Mouse (Mus musculus) embryonic facial prominence, embryonic 12.5 days (tissue): ENCODE measurements around the gene Mllt10. TPM values are rescaled to one million over a fixed set of nuclear protein-coding genes. Genes with fewer than 3 reads are reported as not detected.
A peak's percentile ranks its signal among the peaks of the same experiment; 100 is the strongest.

Experiments used
- ATAC-seq: fragments of 200-750 bp; cut with Nextera tagmentation; 2 replicates; pipeline ENCODE4 v1.8.0; 2017; ENCODE audit not compliant: insufficient number of reproducible peaks, insufficient read depth, low FRiP score, low TSS enrichment
- H3K27ac ChIP-seq: fragments of 300-500 bp; sonication (generic); 2 replicates; pipeline ENCODE4 v1.5.1; 2016; ENCODE audit warnings: mild to moderate bottlenecking
- H3K27me3 ChIP-seq: fragments of 300-500 bp; sonication (generic); 2 replicates; pipeline ENCODE4 v1.6.1; 2016; ENCODE audit warnings: mild to moderate bottlenecking, moderate library complexity
- H3K36me3 ChIP-seq: fragments of 300-500 bp; sonication (generic); 2 replicates; pipeline ENCODE4 v1.6.1; 2016; ENCODE audit warnings: mild to moderate bottlenecking
- H3K4me1 ChIP-seq: fragments of 300-500 bp; sonication (generic); 2 replicates; pipeline ENCODE4 v1.6.1; 2016
- H3K4me2 ChIP-seq: fragments of 300-500 bp; sonication (generic); replicated peaks from 2 replicates; pipeline ENCODE4 v1.6.1; 2016; ENCODE audit warnings: mild to moderate bottlenecking, moderate library complexity
- H3K4me3 ChIP-seq: fragments of 300-500 bp; sonication (generic); 2 replicates; pipeline ENCODE4 v1.5.1; 2016; ENCODE audit warnings: mild to moderate bottlenecking
- H3K9ac ChIP-seq: fragments of 300-500 bp; sonication (generic); 2 replicates; pipeline ENCODE4 v1.6.1; 2016; ENCODE audit warnings: mild to moderate bottlenecking, moderate library complexity
- H3K9me3 ChIP-seq: fragments of 300-500 bp; sonication (generic); 2 replicates; pipeline ENCODE4 v1.6.1; 2016; ENCODE audit warnings: mild to moderate bottlenecking, moderate library complexity
- WGBS: fragments of 180-500 bp; shearing (Covaris S2); methylation state at CpG from one replicate; pipeline ENCODE4 v1.1.7; 2016; 5-methylcytosine and 5-hydroxymethylcytosine counted together
- polyA plus RNA-seq: library from polyadenylated mRNA; unstranded; fragments of >200 nt; fragmentation: Nextera tagmentation; extraction: Ambion mirVana; gene quantifications from 2 replicates; pipeline ENCODE4 v1.2.1, GENCODE M21; 2016

The Mllt10 gene
- polyA plus RNA-seq, 1 experiment from 2014 or later = 69.9 TPM

DNA sequence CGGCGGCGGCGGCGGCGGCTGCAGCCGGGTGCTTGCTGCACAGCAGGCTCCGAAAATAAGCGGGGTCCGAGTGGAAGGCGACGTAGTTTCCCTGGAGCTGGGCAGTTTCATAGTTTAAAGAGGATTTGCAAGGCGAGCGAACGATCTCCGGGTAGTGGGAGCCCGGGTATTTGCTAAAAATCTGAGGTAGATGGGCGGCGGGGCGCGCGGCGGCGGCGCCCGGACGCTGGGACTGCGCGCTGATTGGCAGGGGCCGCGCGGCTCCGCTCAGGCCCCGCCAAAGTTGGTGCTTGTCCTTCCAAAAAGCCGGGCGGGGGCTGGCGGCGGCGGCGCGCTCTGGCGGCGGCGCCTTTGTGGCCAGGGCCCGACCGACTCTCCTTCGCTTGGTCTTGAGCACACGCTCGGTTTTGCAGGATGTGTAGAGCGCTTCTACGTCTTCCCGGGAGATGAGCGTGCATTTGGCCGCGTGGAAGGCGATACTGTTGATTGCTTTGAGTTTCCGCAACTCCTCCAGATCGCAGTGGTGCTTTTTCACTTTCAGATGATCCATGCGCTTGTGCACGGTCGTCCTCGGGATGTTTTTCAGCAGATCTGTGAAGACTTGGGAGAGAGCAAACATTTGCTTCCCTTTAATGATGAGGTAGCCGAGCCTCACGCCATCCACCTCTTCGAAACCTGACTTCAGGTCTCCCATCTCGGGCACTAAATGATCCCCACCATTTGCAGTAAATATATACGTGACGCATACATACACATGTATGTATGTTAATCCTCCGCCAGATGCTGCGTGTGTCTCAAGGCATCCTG is 7.2 kb upstream of the Mllt10 start:
- Histone ChIP-seq H3K4me2 (peak overlapping the region; percentile 79), H3K27me3 (no peaks in the 10 kb centered on the region), H3K27ac (peak overlapping the region; percentile 100), H3K4me3 (peak overlapping the region; percentile 91), H3K9me3 (no peaks in the 10 kb centered on the region), H3K4me1 (peaks cover 25% of the 10 kb centered on the region), H3K36me3 (no peaks in the 10 kb centered on the region), H3K9ac (peak overlapping the region; percentile 100)
- ATAC-seq = peak; percentile 66
- WGBS = under 1% methylated on average over 70 of the region's 70 CpGs

GRCm38 (mm10) chr2:18048453-18049075 is 6.5 kb upstream of the Mllt10 start, which contains the start of gene Skida1:
Skida1 (minus strand) TSS chr2:18049051.
- WGBS = under 1% methylated on average over 17 of the region's 17 CpGs
- H3K4me3 ChIP-seq = peak within 1 kb of the TSS; percentile 91
- no peaks in the 10 kb centered on the region for H3K9me3 ChIP-seq
- H3K36me3 ChIP-seq = no peaks in the 10 kb centered on the region
- peak within 1 kb of the TSS; percentile 100 for H3K27ac ChIP-seq
- peak within 1 kb of the TSS; percentile 100 for H3K9ac ChIP-seq
- H3K27me3 ChIP-seq = no peaks in the 10 kb centered on the region
- H3K4me1 ChIP-seq = peaks cover 21% of the 10 kb centered on the region
- ATAC-seq = no peak
- H3K4me2 ChIP-seq = peak within 1 kb of the TSS; percentile 79

- peak overlapping the region; percentile 91 for H3K4me3 ChIP-seq
- H3K9me3 ChIP-seq = no peaks in the 10 kb centered on the region
- H3K4me2 ChIP-seq = peak overlapping the region; percentile 79
- no peaks in the 10 kb centered on the region for H3K36me3 ChIP-seq
- H3K27ac ChIP-seq = peak overlapping the region; percentile 100
- ATAC-seq = peak; percentile 37; the same call in 1 of the 2 replicates
- 2% methylated on average over 11 of the region's 11 CpGs for WGBS
- H3K27me3 ChIP-seq = no peaks in the 10 kb centered on the region
- peak overlapping the region; percentile 100 for H3K9ac ChIP-seq
- peaks cover 29% of the 10 kb centered on the region for H3K4me1 ChIP-seq
Measured at GRCm38 (mm10) chr2:18049279-18049821, 5.7 kb upstream of the Mllt10 start.

GRCm38 (mm10) chr2:18050018-18050417 is 5.0 kb upstream of the Mllt10 start:
- Histone ChIP-seq H3K4me2 (peak overlapping the region; percentile 79), H3K27ac (peak overlapping the region; percentile 100), H3K4me1 (peaks cover 33% of the 10 kb centered on the region), H3K36me3 (no peaks in the 10 kb centered on the region), H3K9me3 (no peaks in the 10 kb centered on the region), H3K9ac (peak overlapping the region; percentile 100), H3K27me3 (no peaks in the 10 kb centered on the region), H3K4me3 (peak overlapping the region; percentile 91)
- no peak for ATAC-seq
- WGBS = 3% methylated on average over 2 of the region's 2 CpGs

- no peaks in the 10 kb centered on the region for H3K27me3 ChIP-seq
- H3K9me3 ChIP-seq = no peaks in the 10 kb centered on the region
- no peaks in the 10 kb centered on the region for H3K36me3 ChIP-seq
- H3K27ac ChIP-seq = peak overlapping the region; percentile 100
- WGBS = 3% methylated on average over 10 of the region's 10 CpGs
- peaks cover 33% of the 10 kb centered on the region for H3K4me1 ChIP-seq
- H3K4me3 ChIP-seq = peak overlapping the region; percentile 15
- H3K4me2 ChIP-seq = peak overlapping the region; percentile 79
- H3K9ac ChIP-seq = peak overlapping the region; percentile 100
- ATAC-seq = no peak
Measured at GRCm38 (mm10) chr2:18050541-18050985, 4.5 kb upstream of the Mllt10 start.

- peaks cover 33% of the 10 kb centered on the region for H3K4me1 ChIP-seq
- peak overlapping the region; percentile 100 for H3K27ac ChIP-seq
- no peaks in the 10 kb centered on the region for H3K9me3 ChIP-seq
- H3K9ac ChIP-seq = peak overlapping the region; percentile 37; the same call in 1 of the 2 replicates
- H3K4me3 ChIP-seq = 0 out of 2 replicates have a peak overlapping the region, but pooled peaks have one; percentile 5
- no peaks in the 10 kb centered on the region for H3K36me3 ChIP-seq
- H3K4me2 ChIP-seq = peak overlapping the region; percentile 79
- no peak for ATAC-seq
- H3K27me3 ChIP-seq = no peaks in the 10 kb centered on the region
- 10% methylated on average over 11 of the region's 11 CpGs for WGBS
Measured at GRCm38 (mm10) chr2:18051026-18051830, 3.8 kb upstream of the Mllt10 start.

GRCm38 (mm10) chr2:18051831-18052170 is 3.2 kb upstream of the Mllt10 start:
- Histone ChIP-seq H3K36me3 (no peaks in the 10 kb centered on the region), H3K27ac (0 out of 2 replicates have a peak overlapping the region, but pooled peaks have one; percentile 100), H3K4me2 (peak overlapping the region; percentile 79), H3K9ac (peak overlapping the region; percentile 37; the same call in 1 of the 2 replicates), H3K27me3 (no peaks in the 10 kb centered on the region), H3K9me3 (no peaks in the 10 kb centered on the region), H3K4me3 (0 out of 2 replicates have a peak overlapping the region, but pooled peaks have one; percentile 5), H3K4me1 (peaks cover 33% of the 10 kb centered on the region)
- WGBS = 34% methylated on average over 3 of the region's 3 CpGs
- ATAC-seq = no peak

GRCm38 (mm10) chr2:18052581-18052980 is 2.5 kb upstream of the Mllt10 start:
- Histone ChIP-seq H3K4me3 (no peak overlapping the region), H3K4me1 (peaks cover 33% of the 10 kb centered on the region), H3K9me3 (no peaks in the 10 kb centered on the region), H3K27me3 (no peaks in the 10 kb centered on the region), H3K4me2 (no peak overlapping the region), H3K27ac (no peak overlapping the region), H3K9ac (no peak overlapping the region), H3K36me3 (no peaks in the 10 kb centered on the region)
- 33% methylated on average over 3 of the region's 3 CpGs for WGBS
- ATAC-seq = no peak

GRCm38 (mm10) chr2:18053243-18053950 is 1.6 kb upstream of the Mllt10 start:
- WGBS = 13% methylated on average over 1 of the region's 1 CpGs
- ATAC-seq = no peak
- no peak overlapping the region for H3K9ac ChIP-seq
- H3K27ac ChIP-seq = 0 out of 2 replicates have a peak overlapping the region, but pooled peaks have one; percentile 100
- no peaks in the 10 kb centered on the region for H3K9me3 ChIP-seq
- no peak overlapping the region for H3K4me3 ChIP-seq
- H3K4me1 ChIP-seq = peaks cover 33% of the 10 kb centered on the region
- no peak overlapping the region; the same call in 1 of the 2 replicates for H3K4me2 ChIP-seq
- no peaks in the 10 kb centered on the region for H3K27me3 ChIP-seq
- H3K36me3 ChIP-seq = no peaks in the 10 kb centered on the region

GRCm38 (mm10) chr2:18053951-18054530 is 996 bp upstream of the Mllt10 start:
- H3K9ac ChIP-seq = no peak overlapping the region; the same call in 1 of the 2 replicates
- no peaks in the 10 kb centered on the region for H3K27me3 ChIP-seq
- no peaks in the 10 kb centered on the region for H3K36me3 ChIP-seq
- H3K4me1 ChIP-seq = peaks cover 38% of the 10 kb centered on the region
- peak overlapping the region; percentile 100 for H3K27ac ChIP-seq
- WGBS = 11% methylated on average over 2 of the region's 2 CpGs
- ATAC-seq = no peak
- H3K4me3 ChIP-seq = no peak overlapping the region
- H3K9me3 ChIP-seq = no peaks in the 10 kb centered on the region
- no peak overlapping the region; the same call in 1 of the 2 replicates for H3K4me2 ChIP-seq
